Mouse (Mus musculus) gastrocnemius, postnatal 36 days (tissue): ENCODE measurements around the gene Mycs. TPM values are rescaled to one million over a fixed set of nuclear protein-coding genes. Genes with fewer than 3 reads are reported as not detected.

Source experiments
- DNase-seq, 2 experiments: peaks; one replicate each; pipeline ENCODE4 v3.0.0; 2022
- intact Hi-C: fragments of 180-260 bp; cut with DNase I; formaldehyde crosslinking; loops from one replicate; pipeline ENCODE4 v1.15.1; 2025
- long read RNA-seq, 2 experiments: library from polyadenylated mRNA; stranded (forward); transcript quantifications; one replicate each; pipeline ENCODE4 v2.0.0; 2021
- total RNA-seq, 2 experiments: library from RNA; stranded (reverse); gene quantifications; 2 replicates each; pipeline ENCODE4 v1.2.3; 2021

Mycs gene
- total RNA-seq, result not detected
- long read RNA-seq, experiment 1, result 0 reads
- long read RNA-seq, experiment 2, result 0 reads

DNA sequence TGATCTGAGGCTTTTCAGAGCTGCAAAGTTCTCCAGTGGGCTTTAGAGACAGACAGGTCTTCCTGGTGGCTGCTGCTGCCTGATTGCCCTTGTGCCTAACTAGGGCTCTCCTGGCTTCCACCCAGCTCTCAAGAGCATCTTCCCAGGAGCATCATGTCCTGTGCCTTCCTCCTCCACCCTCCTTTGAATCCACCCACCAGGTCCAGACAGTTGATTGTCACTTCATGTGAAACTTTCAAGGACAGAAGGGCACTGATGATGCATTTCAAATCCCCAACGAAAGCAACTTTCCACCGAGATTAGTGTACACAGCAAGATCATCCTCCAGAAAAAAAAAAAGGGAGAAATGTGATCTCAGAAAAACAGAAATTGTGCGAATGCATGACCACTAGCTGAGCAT, at the start of gene Mycs:
Mycs (minus strand) TSS at position 101 of the 400 bp plus-strand sequence.
- intact Hi-C loops, result no loop called here
- no peak for DNase-seq

GRCm38 (mm10) chrX:5468022-5468421, 1.0 kb downstream of the Mycs start:
- intact Hi-C loops, result no loop called here
- no peak for DNase-seq

Other genes starting within 250 kb of the Mycs start
- gene Btbd35f7, start 199.8 kb upstream of the Mycs start, total RNA-seq, result not detected